Mouse (Mus musculus) ovary, adult 18-20 months (tissue): ENCODE measurements at regions not wholly inside any gene's neighbourhood (a gene's known extent, or its start where the extent isn't known, plus 50 kb on each side); places are given as distances from the start of the nearest gene placed in this dataset.
A peak's percentile ranks its signal among the peaks of the same experiment; 100 is the strongest.

Source experiments
- DNase-seq: peaks from one replicate; pipeline ENCODE4 v3.0.0; 2022; ENCODE audit warnings: low spot score, mixed read lengths

GRCm38 (mm10) chr15:63377258-63377657, 467.7 kb downstream of the Gsdmc2 start:
- no peak for DNase-seq

DNA sequence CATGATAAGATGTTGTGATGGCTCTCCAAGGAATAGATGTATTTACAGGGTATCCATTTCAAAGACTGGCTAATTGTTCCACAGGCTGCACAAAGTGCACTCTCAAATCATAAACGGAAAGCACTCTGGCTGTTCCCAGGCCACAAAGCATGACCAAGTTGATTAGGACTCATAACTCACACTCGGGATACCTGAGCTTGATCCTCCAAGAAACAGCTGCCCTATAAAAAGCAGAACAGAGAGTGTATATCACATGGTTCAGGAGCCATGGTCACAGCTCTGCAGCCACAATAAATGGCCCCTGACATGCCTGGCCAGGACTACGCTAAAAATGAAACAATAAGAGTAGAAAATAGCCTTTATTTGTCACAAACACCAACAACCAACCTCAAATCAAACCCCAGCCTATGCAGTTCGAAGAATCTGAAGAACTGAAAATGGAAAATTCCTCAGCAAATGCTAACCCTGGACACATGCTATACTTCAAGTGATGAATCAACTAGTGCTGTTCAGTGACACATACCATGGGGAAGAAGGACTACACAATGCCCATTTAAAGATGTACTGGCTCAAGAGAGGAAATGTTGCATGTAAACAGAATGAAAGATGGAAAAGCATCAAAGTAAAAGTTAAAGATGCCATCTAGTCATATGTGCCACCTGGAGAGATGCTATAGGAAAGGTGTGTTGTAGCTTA, 473.5 kb downstream of the Gsdmc2 start:
- no peak for DNase-seq

DNA sequence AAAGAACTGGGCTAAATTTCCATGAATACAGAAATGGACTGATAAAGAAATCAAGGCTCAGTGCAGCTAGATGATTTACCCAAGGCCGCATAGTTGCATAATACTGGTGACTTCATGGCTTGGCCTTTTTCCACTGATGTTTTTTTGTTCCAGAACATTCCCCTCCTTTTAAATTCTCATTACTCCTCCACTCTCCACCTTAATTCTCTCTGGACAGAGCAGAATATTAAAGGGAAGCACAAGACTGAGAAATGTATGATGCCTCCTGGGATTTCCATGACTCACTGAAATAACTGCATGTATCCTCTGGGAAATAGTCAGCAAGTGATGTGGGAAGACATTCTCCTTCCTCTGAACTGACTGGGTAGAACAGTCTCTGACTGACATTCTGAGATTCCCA, 480.5 kb downstream of the Gsdmc2 start:
- DNase-seq = no peak

DNA sequence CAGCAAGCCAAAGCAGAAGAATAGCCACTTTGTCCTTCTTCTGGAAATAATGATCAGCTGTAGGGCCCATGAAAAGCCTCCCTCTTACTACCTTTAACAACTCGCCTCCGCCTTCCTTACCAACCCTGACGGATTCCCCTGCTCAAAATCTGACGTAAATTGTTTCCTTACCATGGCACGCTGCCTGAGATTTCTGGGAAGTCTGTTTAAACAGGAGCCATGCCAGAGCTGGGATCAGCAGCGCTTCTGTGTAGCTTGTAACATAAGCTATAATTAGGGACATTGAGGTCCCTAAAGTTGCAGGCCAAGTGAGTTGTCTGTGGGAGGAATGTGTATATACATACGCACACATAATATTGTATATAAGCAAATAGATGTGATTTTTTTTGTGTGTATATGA, 484.6 kb downstream of the Gsdmc2 start:
- no peak for DNase-seq

DNA sequence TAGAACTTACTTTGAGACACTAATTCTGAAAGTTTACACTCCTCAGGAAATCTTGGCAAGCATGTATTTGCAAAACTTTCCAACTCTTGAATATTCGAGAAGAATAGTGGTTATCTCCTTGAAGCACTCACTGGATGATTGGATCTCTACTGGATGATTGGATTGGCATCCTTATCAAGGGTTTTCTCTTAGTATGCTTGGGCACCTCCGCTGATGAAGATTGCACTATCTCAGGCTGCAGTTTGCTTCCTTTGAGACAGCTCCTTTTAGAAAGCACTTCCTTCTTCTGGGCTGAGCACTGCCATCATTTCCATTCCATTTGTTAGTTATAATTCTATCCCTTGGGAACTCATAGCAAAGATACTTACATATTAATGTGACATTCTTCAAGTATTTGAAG, 503.2 kb downstream of the Gsdmc2 start:
- no peak for DNase-seq

GRCm38 (mm10) chr15:63340322-63341060, 504.5 kb downstream of the Gsdmc2 start:
- peak; percentile 38 for DNase-seq

GRCm38 (mm10) chr15:63319666-63320065, 525.3 kb downstream of the Gsdmc2 start:
- no peak for DNase-seq

GRCm38 (mm10) chr15:63310426-63310825, 534.6 kb downstream of the Gsdmc2 start:
- no peak for DNase-seq

DNA sequence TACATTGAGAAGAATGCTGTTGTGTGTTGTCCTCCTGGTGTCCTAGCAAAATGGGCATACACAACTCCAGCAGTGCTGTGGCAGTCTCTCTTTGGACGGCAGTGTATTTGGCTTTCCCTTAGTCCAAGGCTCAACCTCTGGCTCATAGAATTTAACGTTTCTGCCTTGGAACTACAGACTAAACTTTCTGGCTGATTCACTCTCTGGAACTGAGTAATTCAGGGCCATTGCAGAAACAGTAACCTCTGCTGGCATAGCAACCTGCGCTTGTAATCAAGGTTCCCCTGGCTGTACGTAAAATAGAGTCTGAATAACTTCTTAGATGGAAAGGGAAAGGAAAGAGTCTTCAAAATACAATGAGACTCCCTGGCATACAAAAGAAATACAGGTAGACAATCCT, 545.7 kb downstream of the Gsdmc2 start:
- DNase-seq = no peak

DNA sequence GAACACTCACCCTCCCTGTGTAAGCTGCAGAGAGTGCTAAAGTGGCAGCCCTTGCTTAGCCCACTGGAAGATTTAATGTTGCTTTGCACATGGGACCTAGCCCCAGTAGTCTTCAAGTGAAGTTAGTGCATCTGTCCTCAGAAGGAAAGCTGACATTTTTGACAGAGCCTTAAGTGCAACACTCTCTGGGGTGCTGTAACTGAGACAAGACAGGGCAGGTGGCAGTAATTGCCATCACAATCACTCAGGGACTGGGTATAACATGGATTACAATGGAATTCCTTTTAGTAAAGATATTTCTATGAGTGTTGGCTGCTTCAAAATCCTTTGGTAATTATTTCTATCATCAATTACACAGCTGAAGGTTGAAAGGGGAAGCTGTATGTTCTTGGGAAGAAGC, 556.4 kb downstream of the Gsdmc2 start:
- DNase-seq = no peak

GRCm38 (mm10) chr15:63286026-63286425, 559.0 kb downstream of the Gsdmc2 start:
- no peak for DNase-seq

DNA sequence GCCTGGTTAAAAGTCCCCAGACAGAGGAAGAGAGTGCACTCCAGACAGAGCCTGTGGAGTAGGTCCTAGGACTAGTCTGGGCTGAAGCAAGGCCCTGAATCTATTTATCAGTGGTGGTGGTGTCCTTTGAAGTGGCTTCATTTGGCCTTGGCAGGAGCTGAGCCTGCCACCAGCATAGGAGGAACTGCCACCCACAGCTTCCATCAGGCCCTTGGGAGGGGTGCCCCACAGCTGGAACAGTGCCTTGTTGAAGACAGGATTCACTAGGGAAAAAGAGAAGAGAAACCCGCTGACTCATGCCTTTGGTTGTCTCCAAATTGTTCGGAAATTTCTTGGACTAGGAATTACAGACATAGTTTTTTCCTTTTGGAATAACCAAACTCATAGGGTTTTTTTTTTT, 574.6 kb downstream of the Gsdmc2 start:
- peak; percentile 58 for DNase-seq

- no peak for DNase-seq
Measured at GRCm38 (mm10) chr15:63265845-63266244, 579.1 kb downstream of the Gsdmc2 start.

GRCm38 (mm10) chr15:63255736-63256135, 589.2 kb downstream of the Gsdmc2 start:
- DNase-seq = no peak

GRCm38 (mm10) chr15:63252781-63253340, 592.1 kb downstream of the Gsdmc2 start:
- DNase-seq = no peak

DNA sequence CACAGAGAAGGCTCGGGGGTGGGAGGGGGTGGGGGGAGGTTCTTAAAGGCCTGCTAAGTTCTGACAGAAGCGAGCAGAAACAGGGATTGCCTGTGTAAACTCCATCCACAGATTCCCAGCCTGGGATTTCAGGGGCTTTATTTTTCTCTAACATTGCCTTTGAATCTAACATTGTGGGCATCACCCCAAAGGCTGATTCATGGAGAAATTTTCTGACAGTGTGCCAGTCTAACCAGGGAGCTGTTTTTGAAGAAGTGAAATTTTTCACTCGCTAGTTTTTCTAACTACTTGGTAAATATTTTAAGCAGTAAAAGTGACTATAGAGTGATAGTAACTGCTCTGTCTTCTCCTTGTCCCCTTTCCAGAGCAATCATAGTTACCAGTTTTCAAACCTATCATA, 606.4 kb downstream of the Gsdmc2 start:
- DNase-seq = no peak

- DNase-seq = no peak
Measured at GRCm38 (mm10) chr15:63218393-63219060, 626.5 kb downstream of the Gsdmc2 start.

DNA sequence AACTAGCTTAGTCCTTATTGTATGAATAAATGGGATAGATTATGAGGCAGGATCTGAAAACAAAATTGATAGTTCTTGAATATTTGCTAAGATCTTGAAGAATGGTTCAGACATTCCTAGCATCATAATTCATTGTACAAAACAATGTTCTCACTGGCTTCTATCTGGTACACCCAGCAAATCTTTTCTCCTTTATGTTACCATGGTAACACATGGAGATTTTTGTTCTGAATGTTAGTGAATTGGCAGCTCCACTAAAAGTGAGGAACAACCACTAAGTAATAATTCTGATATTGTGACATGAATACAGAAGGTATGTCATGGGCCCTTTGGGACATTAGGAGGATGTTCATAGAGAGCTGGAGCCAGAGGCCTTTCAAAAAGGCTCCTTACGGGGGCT, 639.8 kb downstream of the Gsdmc2 start:
- no peak for DNase-seq

DNA sequence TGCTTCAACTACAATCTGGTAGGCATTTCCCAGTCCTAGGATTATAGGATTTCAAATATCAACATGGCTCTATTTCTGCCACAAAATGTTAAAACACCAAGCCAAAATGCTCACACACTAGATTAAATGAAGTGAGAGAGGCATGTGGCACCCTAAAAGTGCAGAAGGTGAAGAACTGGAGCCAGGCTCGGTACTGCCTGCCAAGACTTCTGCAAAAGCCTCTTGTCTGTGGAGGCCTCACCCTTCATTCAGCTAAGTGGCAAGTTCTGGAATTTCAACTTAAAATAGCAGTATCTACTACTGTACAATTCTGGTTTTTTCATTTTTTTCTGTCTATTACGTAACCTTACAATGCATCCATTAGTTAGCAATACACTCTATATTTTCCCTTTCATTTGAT, 649.9 kb downstream of the Gsdmc2 start:
- no peak for DNase-seq

GRCm38 (mm10) chr15:63194492-63194797, 650.5 kb downstream of the Gsdmc2 start:
- DNase-seq = no peak

GRCm38 (mm10) chr15:63193617-63194491, 651.1 kb downstream of the Gsdmc2 start:
- DNase-seq = no peak

GRCm38 (mm10) chr15:63191731-63192130, 653.2 kb downstream of the Gsdmc2 start:
- DNase-seq = no peak
